Mouse (Mus musculus) thymus, adult 2 months (tissue): ENCODE measurements around the gene Npvf.

Source experiments
- CTCF ChIP-seq: fragments of 200-500 bp; IDR thresholded peaks from 2 replicates; pipeline ENCODE4 v1.5.1; 2012; ENCODE audit warnings: mild to moderate bottlenecking, control low read depth, low read length, moderate library complexity, borderline replicate concordance; ENCODE audit not compliant: control insufficient read depth, poor library complexity, insufficient read depth; ENCODE audit errors: extremely low read depth
- POLR2A ChIP-seq: fragments of 200-500 bp; IDR thresholded peaks from 2 replicates; pipeline ENCODE4 v1.6.1; 2012; ENCODE audit warnings: mild to moderate bottlenecking, low read length, control low read depth, moderate library complexity; ENCODE audit not compliant: control insufficient read depth, poor library complexity, insufficient read depth; ENCODE audit errors: extremely low read depth

DNA sequence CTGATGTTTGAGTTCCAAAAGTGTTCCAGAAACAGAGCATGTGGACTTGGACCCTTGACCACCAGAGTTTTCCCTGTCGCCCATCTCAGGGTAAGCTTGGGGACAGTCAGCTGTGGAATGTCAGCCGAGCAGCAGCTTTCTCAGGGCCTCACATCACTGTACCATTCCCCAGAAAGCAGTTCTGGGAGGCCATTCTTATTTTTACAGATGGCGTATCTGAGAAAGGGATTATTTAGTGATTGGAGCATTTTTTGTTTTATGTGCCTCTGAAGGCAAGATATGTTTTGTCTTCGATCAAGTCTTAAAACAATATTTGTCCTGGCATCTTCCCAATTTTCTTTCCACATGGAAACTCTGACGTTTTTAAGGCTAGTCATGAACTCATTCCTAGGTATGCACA lies 12.7 kb upstream of the Npvf start:
- no peak for TF ChIP-seq CTCF
- TF ChIP-seq POLR2A = no peak
